Mouse (Mus musculus) kidney, postnatal 0 days (tissue): ENCODE measurements around the gene Ccdc69. TPM values are rescaled to one million over a fixed set of nuclear protein-coding genes. Genes with fewer than 3 reads are reported as not detected.
"Not testable (repeated sequence)": the region's sequence is repeated elsewhere in the genome, so short reads cannot be mapped to it uniquely, and the experiment has no call there.

Experiments
- ATAC-seq: fragments of 200-750 bp; cut with Nextera tagmentation; replicated peaks from 2 replicates; pipeline ENCODE4 v1.8.0; 2017; ENCODE audit warnings: low read depth, moderate number of reproducible peaks, moderate TSS enrichment, moderate library complexity; ENCODE audit not compliant: low FRiP score
- DNase-seq: peaks from one replicate; pipeline ENCODE4 v3.0.0-alpha.2; 2016; ENCODE audit warnings: low spot score
- H3K27ac ChIP-seq: fragments of 300-500 bp; sonication (generic); 2 replicates; pipeline ENCODE4 v1.5.1; 2014; ENCODE audit warnings: mild to moderate bottlenecking
- H3K27me3 ChIP-seq: fragments of 300-500 bp; sonication (generic); 2 replicates; pipeline ENCODE4 v1.6.1; 2014; ENCODE audit warnings: low read length, mixed read lengths; ENCODE audit not compliant: insufficient read depth
- H3K36me3 ChIP-seq: fragments of 300-500 bp; sonication (generic); 2 replicates; pipeline ENCODE4 v1.6.1; 2014; ENCODE audit warnings: low read length, mixed read lengths; ENCODE audit not compliant: insufficient read depth
- H3K4me1 ChIP-seq: fragments of 300-500 bp; sonication (generic); replicated peaks from 2 replicates; pipeline ENCODE4 v1.6.1; 2014; ENCODE audit warnings: antibody characterized with exemption, low read length, mixed read lengths; ENCODE audit not compliant: insufficient read depth
- H3K4me2 ChIP-seq: fragments of 300-500 bp; sonication (generic); 2 replicates; pipeline ENCODE4 v1.6.1; 2014; ENCODE audit warnings: mild to moderate bottlenecking, low read length, moderate library complexity, mixed read lengths
- H3K4me3 ChIP-seq: fragments of 300-500 bp; sonication (generic); replicated peaks from 2 replicates; pipeline ENCODE4 v1.5.1; 2014; ENCODE audit warnings: low read depth, low read length
- H3K9ac ChIP-seq: fragments of 300-500 bp; sonication (generic); 2 replicates; pipeline ENCODE4 v1.6.1; 2014; ENCODE audit warnings: low read depth, low read length
- H3K9me3 ChIP-seq: fragments of 300-500 bp; sonication (generic); replicated peaks from 2 replicates; pipeline ENCODE4 v1.6.1; 2016; ENCODE audit warnings: low read length, inconsistent platforms, mixed read lengths
- CTCF ChIP-seq: IDR thresholded peaks from 2 replicates; pipeline ENCODE4 v1.5.1; 2016; ENCODE audit warnings: antibody characterized with exemption, low read depth, mild to moderate bottlenecking, moderate library complexity
- WGBS: fragments of 180-500 bp; shearing (Covaris S2); extraction: QIAGEN DNeasy Blood & Tissue Kit; methylation state at CpG from one replicate; pipeline ENCODE4 v1.1.7; 2014; 5-methylcytosine and 5-hydroxymethylcytosine counted together
- polyA plus RNA-seq: library from polyadenylated mRNA; unstranded; fragments of >200 nt; fragmentation: Nextera tagmentation; extraction: Ambion mirVana; gene quantifications from 2 replicates; pipeline ENCODE4 v1.2.1, GENCODE M21; 2015

Ccdc69 gene
- polyA plus RNA-seq, 1 experiment from 2014 or later: 2.5 TPM

GRCm38 (mm10) chr11:55116004-55116403 lies 38.1 kb upstream of the Ccdc69 start:
- Histone ChIP-seq H3K9ac (no peak overlapping the region), H3K27ac (no peak overlapping the region), H3K4me1 (no peaks in the 10 kb centered on the region), H3K36me3 (no peaks in the 10 kb centered on the region), H3K9me3 (no peaks in the 10 kb centered on the region; the same call in 1 of the 2 replicates), H3K4me3 (no peak overlapping the region), H3K4me2 (no peak overlapping the region), H3K27me3 (no peaks in the 10 kb centered on the region)
- DNase-seq (no peak), ATAC-seq (no peak)
- 93% methylated on average over 3 of the region's 3 CpGs for WGBS
- no peak for TF ChIP-seq CTCF

DNA sequence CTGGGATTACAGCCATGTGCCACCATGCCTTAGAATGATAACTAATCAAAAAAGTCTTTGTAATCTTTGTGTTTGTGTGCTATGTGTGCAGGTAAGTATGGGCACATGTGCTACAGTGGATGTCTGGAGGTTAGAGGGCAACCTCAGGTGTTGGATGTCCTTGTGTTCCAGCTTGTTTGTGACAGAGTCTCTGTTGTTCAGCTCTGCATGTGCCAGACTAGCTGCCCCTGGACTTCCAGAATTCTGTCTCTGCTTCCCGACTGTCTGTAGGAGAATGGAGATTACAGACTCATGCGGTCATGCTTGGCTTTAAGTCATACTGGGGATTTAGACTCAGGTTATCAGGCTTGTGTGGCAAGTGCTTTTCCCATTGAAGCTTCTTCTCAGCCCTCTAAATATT lies 36.4 kb upstream of the Ccdc69 start:
- no peaks in the 10 kb centered on the region for H3K27me3 ChIP-seq
- no peak overlapping the region for H3K4me2 ChIP-seq
- 79% methylated on average over 2 of the region's 2 CpGs for WGBS
- no peak overlapping the region for H3K4me3 ChIP-seq
- no peaks in the 10 kb centered on the region for H3K36me3 ChIP-seq
- TF ChIP-seq CTCF: no peak
- H3K27ac ChIP-seq: no peak overlapping the region
- H3K9me3 ChIP-seq: no peaks in the 10 kb centered on the region
- 0 out of 2 replicates have a peak, but pooled peaks cover 8% of the 10 kb centered on the region for H3K4me1 ChIP-seq
- DNase-seq (no peak), ATAC-seq (no peak)
- H3K9ac ChIP-seq: no peak overlapping the region

DNA sequence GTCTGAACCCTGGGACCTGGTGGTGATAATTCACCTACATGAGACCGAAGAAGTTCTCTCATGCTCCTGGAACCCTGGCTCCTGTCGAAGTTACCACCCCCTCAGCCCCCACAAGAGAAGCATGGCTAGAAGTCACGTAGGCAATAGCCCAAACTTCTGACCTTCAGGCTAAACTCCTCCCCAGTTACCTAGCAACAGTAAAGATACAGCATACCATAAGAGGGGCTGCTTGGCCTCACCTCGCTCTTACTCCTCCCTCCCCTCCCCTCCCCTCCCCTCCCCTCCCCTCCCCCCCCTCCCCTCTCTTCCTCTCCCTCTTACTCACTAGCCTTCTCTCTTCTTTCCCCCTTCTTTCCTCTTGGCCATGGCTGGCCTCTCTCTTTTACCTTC lies 35.9 kb upstream of the Ccdc69 start:
- H3K27me3 ChIP-seq, H3K4me1 ChIP-seq, H3K4me3 ChIP-seq, H3K4me2 ChIP-seq, H3K27ac ChIP-seq, H3K9me3 ChIP-seq, ATAC-seq, H3K36me3 ChIP-seq, H3K9ac ChIP-seq, DNase-seq: not testable (repeated sequence)
- 17% methylated on average over 4 of the region's 4 CpGs for WGBS

GRCm38 (mm10) chr11:55113209-55113860 lies 35.4 kb upstream of the Ccdc69 start:
- Histone ChIP-seq H3K9ac (no peak overlapping the region), H3K27ac (no peak overlapping the region), H3K27me3 (no peaks in the 10 kb centered on the region), H3K4me2 (no peak overlapping the region), H3K4me1 (0 out of 2 replicates have a peak, but pooled peaks cover 8% of the 10 kb centered on the region), H3K4me3 (no peak overlapping the region), H3K9me3 (no peaks in the 10 kb centered on the region), H3K36me3 (no peaks in the 10 kb centered on the region)
- no peak for ATAC-seq
- 63% methylated on average over 7 of the region's 7 CpGs for WGBS
- no peak for DNase-seq
- no peak for TF ChIP-seq CTCF

- no peak for TF ChIP-seq CTCF
- H3K27ac ChIP-seq: peak overlapping the region; percentile 1; the same call in 1 of the 2 replicates
- no peak overlapping the region for H3K4me3 ChIP-seq
These were observed 32.7 kb upstream of the Ccdc69 start for GRCm38 (mm10) chr11:55110566-55111169.

GRCm38 (mm10) chr11:55109521-55110300 lies 31.8 kb upstream of the Ccdc69 start:
- no peak overlapping the region for H3K4me3 ChIP-seq
- WGBS: 78% methylated on average over 7 of the region's 7 CpGs
- TF ChIP-seq CTCF: no peak
- no peaks in the 10 kb centered on the region for H3K27me3 ChIP-seq
- H3K9me3 ChIP-seq: no peaks in the 10 kb centered on the region
- 0 out of 2 replicates have a peak, but pooled peaks cover 4% of the 10 kb centered on the region for H3K36me3 ChIP-seq
- H3K9ac ChIP-seq: no peak overlapping the region
- 0 out of 2 replicates have a peak, but pooled peaks cover 8% of the 10 kb centered on the region for H3K4me1 ChIP-seq
- ATAC-seq (no peak), DNase-seq (no peak)
- H3K27ac ChIP-seq: no peak overlapping the region
- no peak overlapping the region for H3K4me2 ChIP-seq

More at GRCm38 (mm10) chr11:55110566-55111169, 32.7 kb upstream of the Ccdc69 start:
- no peak overlapping the region for H3K9ac ChIP-seq
- ATAC-seq (peak; percentile 86), DNase-seq (peak; percentile 87)
- H3K4me1 ChIP-seq: 0 out of 2 replicates have a peak, but pooled peaks cover 8% of the 10 kb centered on the region
- 0 out of 2 replicates have a peak, but pooled peaks cover 4% of the 10 kb centered on the region for H3K36me3 ChIP-seq
- H3K27me3 ChIP-seq: no peaks in the 10 kb centered on the region
- 19% methylated on average over 7 of the region's 7 CpGs for WGBS
- H3K9me3 ChIP-seq: no peaks in the 10 kb centered on the region
- no peak overlapping the region for H3K4me2 ChIP-seq
